Mouse (Mus musculus): ENCODE measurements around the gene Vgf. TPM values are rescaled to one million over a fixed set of nuclear protein-coding genes. Genes with fewer than 3 reads are reported as not detected.

Vgf gene
- polyA plus RNA-seq (2017; shearing (Covaris generic)) = 0.15 TPM

GRCm38 (mm10) chr5:137026092-137026491 is at the start of gene Vgf:
TSS of gene Vgf (plus strand) at chr5:137026392.

GRCm38 (mm10) chr5:136986695-136987137 is 39.5 kb upstream of the Vgf start, which contains the start of gene Plod3:
TSS of gene Plod3 (plus strand) at chr5:136987019.

GRCm38 (mm10) chr5:136987934-136988271 is 38.3 kb upstream of the Vgf start, which contains the start of gene Znhit1:
TSS of gene Znhit1 (minus strand) at chr5:136988021.

GRCm38 (mm10) chr5:137045402-137046323 is 19.5 kb downstream of the Vgf start, which contains the start of gene Ap1s1:
TSS of gene Ap1s1 (minus strand) at chr5:137046135.

GRCm38 (mm10) chr5:137072079-137072960 is 46.1 kb downstream of the Vgf start, which contains the start of gene Serpine1:
TSS of gene Serpine1 (minus strand) at chr5:137072268.

Other genes starting within 250 kb of the Vgf start
- 0.14 TPM for gene Col26a1, start 143.2 kb upstream of the Vgf start, polyA plus RNA-seq (2017; shearing (Covaris generic))
- 3.7 TPM for gene Ift22, start 118.2 kb upstream of the Vgf start, polyA plus RNA-seq (2017; shearing (Covaris generic))
- gene Fis1, start 73.1 kb upstream of the Vgf start, polyA plus RNA-seq (2017; shearing (Covaris generic)) = 161 TPM
- not detected for gene Cldn15, start 59.8 kb upstream of the Vgf start, polyA plus RNA-seq (2017; shearing (Covaris generic))
- gene Plod3, start 39.4 kb upstream of the Vgf start, polyA plus RNA-seq (2017; shearing (Covaris generic)) = 5.3 TPM
- gene Znhit1, start 38.4 kb upstream of the Vgf start, polyA plus RNA-seq (2017; shearing (Covaris generic)) = 23.6 TPM
- 39.8 TPM for gene Ap1s1, start 19.7 kb downstream of the Vgf start, polyA plus RNA-seq (2017; shearing (Covaris generic))
- not detected for gene Serpine1, start 45.9 kb downstream of the Vgf start, polyA plus RNA-seq (2017; shearing (Covaris generic))
- gene Trim56, start 89.8 kb downstream of the Vgf start, polyA plus RNA-seq (2017; shearing (Covaris generic)) = 6.5 TPM
- 0.80 TPM for gene Muc3, start 122.9 kb downstream of the Vgf start, polyA plus RNA-seq (2017; shearing (Covaris generic))
- not detected for gene Muc3a, start 186.0 kb downstream of the Vgf start, polyA plus RNA-seq (2017; shearing (Covaris generic))

All from effector memory CD4-positive, alpha-beta T cell, adult 5 months (primary cell).